Mouse (Mus musculus): ENCODE measurements around the gene Epb41l4b.

- TF ChIP-seq CTCF (IDR thresholded peaks at IDR 0.05; ENCODE audit: low read depth, low read length), result no peak
- TF ChIP-seq GATA2 (IDR thresholded peaks at IDR 0.05; ENCODE audit: borderline replicate concordance, low read depth, low read length), result no peak
- no peak for TF ChIP-seq GATA1 (IDR thresholded peaks at IDR 0.05; ENCODE audit: borderline replicate concordance, low read length)
- no peak for TF ChIP-seq POLR2AphosphoS5 (IDR thresholded peaks at IDR 0.05; ENCODE audit: insufficient replicate concordance, low read depth, low read length)
- TF ChIP-seq TAL1 (conservative IDR thresholded peaks at IDR 0.05; ENCODE audit: low read depth, low read length), result no peak
Observed at GRCm38 (mm10) chr4:57135431-57135830, 7.8 kb downstream of the Epb41l4b start.

Measured in G1E (cell line).